Mouse (Mus musculus): ENCODE results near the gene Gm20708.
"Not testable (repeated sequence)": the region's sequence is repeated elsewhere in the genome, so short reads cannot be mapped to it uniquely, and the experiment has no call there.

Gene Gm20708

DNA sequence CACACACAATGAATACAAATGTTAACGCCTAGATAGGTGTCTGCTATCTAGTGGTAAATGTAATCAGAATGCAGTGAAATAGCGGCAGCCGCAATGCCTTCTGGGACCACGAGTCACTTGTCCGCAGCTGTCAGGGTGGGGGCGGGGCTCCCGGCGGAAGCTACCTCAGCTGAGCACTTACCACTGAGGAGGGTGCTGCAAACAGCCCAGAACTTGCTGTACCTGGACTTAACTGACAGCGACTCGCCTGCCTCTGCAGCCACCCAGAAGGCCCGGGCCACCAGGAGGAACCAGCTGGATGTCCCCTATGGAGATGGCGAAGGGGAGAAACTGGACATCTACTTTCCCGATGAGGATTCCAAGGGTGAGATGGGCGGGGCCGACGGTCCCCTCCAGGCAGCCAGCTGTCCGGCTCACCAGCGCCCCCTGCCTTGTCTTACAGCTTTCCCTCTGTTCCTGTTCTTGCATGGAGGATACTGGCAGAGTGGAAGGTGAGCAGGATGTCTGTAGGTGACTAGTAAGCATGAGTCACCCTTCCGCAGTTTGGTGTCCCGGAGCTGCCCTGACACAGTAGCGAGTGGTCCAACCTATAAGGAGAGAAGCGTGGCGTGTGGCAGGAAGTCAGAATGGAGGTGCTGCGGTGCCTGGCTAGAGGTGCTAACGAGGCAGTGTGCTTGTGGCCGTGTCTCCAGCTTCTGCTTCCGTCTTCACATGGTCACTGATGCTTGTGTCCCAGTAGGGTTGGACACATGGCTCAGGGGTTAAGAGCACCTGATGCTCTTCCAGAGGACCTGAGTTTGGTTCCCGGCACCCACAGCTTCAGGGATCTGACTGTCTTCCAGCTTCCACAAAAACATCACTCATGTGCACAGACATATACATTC is 22.9 kb downstream of the Gm20708 start:
- peak; percentile 90 for DNase-seq (ENCODE audit: low spot score)

DNA sequence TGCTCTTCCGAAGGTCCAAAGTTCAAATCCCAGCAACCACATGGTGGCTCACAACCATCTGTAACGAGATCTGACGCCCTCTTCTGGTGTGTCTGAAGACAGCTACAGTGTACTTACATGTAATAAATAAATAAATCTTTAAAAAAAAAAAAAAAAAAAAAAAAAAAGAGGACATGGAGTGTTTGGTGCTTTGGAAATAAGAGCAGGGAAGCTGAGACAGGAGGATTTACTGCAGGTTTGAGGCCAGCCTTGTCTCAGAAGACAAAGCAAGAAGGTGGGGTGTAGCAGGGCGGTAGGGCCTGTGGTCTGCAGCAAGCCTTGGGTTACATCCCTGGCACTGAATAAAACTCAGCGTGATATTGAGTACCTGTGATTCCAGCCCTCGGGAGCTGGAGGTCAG is 24.0 kb downstream of the Gm20708 start:
- DNase-seq (ENCODE audit: low spot score), result not testable (repeated sequence)

DNA sequence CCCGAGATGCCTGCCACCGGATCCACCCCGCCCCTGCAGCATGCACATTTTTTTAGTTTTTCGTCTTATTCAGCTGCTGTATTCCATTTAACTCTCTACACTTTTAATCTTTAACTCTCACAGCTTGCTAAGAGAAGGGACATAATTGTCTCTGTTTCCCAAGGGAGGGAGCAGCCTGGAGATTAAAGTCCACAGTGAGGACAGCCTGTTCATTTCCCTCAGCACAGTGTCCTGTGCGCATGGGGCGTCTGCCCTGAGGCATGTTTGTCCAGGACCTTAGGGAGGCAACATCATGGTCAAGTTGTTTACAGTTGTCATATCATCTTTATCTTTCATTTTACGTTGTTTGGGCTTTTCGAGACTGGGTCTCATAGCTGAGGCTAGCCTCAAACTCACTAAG is 24.6 kb downstream of the Gm20708 start:
- DNase-seq (ENCODE audit: low spot score), result no peak

DNA sequence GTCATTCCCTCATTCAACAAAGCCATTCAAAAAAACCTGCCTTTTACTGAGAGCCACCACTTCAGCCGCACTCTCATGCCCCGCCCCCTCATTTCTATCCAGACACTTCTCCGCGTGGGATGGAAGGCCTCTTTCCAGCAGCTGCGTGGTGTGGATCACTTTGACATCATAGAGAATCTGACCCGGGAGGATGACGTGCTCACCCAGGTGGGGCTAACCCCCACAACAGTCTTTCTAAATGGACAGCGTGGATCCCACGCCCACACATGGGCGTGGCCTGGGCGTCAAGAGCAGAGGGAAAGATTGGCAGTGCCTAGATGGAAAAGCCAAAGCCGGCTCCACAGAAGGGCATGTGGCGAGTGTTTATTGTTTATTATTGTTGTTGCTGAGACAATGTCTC is 26.8 kb downstream of the Gm20708 start:
- peak; percentile 30 for DNase-seq (ENCODE audit: low spot score)

DNA sequence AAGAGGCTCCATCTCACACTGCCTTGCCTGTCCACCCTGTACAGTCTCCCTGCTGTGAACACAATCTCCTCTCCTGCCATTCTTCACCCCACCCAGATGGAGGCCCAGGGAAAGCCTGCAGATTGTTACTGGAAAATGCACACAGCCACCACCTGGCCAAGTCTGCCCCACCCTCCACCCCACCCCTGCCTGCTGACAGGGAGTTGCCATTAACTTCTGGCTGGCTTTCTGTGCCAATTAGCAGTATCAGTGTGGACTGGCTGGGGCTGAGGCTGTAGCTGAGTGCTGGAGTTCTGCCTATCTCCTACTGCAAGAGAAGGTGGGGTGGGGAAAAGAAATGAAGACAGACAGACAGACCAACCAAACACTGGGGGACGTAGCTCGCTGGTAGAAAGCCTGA is 29.1 kb downstream of the Gm20708 start:
- no peak for DNase-seq (ENCODE audit: low spot score)

DNA sequence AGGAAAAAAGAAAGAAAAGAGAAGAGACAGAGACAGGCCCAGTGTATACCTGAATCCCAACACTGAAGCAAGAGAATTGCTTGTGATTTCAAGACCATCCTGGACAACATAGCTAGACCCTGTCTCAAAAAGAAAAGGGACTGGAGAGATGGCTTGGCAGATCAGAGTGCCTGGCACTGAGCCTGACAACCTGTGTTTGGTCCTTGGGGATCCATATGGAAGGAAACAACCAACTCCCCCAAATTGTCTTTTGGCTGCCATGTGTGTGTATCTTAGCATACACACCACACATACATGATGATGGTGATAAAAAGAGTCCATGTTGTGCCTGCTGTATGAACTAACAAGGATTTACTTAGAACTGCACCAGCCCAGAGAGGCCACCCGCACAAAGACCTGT is 29.6 kb downstream of the Gm20708 start:
- no peak for DNase-seq (ENCODE audit: low spot score)

DNA sequence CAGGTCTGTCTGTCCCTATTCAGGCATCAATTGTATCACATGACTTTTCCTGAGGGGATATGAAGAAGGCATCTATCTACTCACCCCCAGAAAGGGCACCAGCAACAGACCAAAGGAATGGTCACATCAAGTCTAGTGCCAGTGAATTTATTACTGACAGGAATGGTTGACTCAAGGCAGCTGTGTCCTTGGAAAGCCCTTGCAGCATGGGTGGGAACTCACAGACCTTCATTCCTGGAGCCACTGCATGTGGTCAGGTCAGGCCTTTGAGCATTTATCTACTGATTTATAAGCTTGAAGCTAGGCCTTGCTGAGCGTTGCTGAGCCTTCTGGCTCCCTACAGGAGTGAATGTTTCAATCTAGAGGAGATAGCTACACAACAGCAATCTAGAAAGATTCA is 31.4 kb downstream of the Gm20708 start:
- DNase-seq (ENCODE audit: low spot score), result no peak

DNA sequence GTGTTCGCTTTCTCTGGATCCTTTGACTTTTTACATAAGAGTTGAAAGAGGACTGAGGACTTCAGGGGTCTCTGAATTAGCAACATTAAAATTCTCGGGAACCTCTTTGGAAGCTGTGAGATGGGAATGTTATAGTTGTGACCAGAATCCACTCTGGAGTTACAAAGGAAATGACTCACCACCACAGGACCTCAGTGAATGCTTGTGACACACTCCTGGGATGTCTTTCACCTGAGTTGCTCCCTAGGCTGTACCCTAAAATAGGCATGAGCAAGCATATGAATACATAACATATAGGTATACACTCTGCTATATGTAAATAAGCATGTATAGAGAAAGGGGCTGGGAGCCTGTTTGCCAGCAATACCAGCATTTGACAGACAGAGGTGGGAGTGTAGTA is 34.0 kb downstream of the Gm20708 start:
- DNase-seq (ENCODE audit: low spot score), result no peak

DNA sequence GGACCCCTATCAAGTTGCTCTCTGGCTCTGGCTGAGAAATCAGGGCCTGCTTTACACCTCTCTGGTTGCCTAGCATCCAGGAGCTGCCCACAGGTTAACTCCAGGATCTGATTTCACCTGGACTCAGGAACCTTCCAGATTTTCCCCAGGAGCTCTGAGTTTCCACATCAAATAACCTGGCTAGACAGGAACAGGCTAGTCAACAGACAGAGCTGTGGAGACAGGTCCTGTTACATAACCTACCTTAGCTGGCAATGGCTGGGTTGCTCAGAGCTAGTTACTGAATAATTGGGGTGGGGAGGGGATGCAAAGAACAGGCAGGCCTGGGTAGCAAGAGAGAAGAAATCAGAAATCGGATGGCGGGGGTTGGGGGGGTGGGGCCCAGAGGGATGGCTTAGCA is 35.5 kb downstream of the Gm20708 start:
- DNase-seq (ENCODE audit: low spot score), result no peak

DNA sequence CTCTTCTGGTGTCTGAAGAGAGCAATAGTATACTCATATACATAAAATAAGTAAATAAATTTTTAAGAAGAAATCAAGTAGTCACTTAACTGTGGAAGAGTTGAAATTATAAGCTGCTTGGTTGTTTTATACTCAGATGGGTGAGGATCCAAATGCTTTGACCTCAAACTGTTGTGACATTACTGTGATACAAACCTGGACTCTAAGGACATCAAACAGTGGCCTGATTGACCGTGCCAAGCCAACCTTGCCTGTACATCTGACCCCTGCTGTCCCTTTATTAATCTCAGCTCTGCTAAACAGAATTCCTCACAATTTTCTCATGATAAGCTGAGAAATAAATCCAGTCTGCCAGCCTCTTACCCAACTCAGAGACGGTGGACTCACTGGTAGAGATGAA is 36.2 kb downstream of the Gm20708 start:
- no peak for DNase-seq (ENCODE audit: low spot score)

DNA sequence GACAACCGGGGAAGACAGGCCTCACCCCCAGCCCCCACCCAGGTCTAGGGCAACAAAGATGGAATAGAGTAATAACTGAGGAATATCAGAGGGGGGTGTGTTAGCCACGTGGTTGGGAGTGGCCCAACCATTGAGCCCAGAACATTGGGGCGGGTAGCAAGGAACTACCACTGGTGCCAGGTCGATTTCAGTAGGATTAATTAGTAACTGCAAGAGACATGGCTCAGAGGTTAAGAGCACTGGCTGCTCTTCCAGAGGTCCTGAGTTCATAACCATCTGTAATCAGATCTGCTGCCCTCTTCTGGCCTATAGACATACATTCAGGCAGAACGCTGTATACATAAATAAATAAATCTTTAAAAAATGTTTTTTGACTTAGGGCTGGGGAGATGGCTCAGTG is 37.2 kb downstream of the Gm20708 start:
- DNase-seq (ENCODE audit: low spot score), result no peak

DNA sequence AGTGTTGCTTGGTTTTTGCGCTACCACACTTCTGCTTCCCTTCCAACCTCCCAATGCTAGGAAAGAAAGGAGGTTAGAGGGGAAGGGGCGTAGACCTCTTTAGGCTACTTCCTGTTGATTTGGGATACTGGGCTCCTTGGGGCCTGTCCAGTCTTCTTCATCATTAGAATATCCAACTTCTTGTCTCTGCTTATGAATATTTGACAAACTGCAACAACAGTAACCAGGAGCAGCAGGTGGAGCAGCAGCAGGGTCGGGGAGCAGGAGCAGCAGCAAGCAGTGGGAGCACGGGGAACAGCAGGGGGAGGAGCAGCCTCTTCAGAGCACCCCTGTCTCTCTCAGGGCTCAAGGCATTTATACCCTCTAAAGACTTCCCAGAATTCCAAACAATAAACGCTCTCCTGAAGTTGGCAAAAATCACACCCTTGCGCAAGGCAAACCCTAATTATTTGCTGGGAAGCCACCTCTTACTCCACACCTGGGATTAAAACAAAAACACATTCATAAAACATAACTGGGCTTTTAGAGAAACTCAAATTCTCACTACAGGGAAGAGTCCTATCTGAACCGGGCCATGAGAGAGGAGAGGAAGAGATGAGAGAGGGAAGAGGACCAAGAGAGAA is 38.2 kb downstream of the Gm20708 start:
- no peak for DNase-seq (ENCODE audit: low spot score)

DNA sequence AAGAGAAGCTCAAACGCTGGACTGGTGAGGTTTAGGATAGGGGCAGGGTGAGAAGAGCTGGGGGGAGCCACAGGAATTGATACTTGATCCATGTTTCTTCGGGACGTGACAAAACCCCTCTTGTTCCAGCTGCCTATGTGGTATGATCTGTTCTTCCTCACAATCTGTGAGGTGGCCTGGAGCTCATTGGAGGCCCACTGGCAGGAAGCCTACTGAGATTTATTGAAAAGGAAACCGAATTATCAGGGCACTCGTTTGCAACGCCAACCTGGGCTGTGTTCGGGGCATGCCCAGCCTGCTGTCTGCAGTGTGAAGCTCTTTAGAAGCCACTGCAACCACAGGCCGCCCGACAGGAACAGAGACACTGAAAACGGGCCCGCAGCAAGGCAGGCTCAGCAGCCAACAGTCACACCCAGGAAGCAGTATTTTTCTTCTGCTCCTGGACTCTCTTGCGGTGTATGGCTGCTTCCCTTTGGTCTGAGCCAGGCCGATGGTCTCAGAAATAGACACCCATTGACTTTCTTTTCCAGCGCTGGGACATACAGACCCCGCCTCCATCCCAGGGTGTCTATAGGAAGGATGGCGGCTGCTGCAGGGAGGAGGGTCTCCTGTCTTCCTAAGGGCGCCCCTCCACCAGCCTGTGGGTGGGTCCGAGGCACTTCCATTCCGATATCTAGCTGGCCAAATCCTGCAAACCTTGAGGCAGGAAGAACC is 39.0 kb downstream of the Gm20708 start:
- no peak for DNase-seq (ENCODE audit: low spot score)

DNA sequence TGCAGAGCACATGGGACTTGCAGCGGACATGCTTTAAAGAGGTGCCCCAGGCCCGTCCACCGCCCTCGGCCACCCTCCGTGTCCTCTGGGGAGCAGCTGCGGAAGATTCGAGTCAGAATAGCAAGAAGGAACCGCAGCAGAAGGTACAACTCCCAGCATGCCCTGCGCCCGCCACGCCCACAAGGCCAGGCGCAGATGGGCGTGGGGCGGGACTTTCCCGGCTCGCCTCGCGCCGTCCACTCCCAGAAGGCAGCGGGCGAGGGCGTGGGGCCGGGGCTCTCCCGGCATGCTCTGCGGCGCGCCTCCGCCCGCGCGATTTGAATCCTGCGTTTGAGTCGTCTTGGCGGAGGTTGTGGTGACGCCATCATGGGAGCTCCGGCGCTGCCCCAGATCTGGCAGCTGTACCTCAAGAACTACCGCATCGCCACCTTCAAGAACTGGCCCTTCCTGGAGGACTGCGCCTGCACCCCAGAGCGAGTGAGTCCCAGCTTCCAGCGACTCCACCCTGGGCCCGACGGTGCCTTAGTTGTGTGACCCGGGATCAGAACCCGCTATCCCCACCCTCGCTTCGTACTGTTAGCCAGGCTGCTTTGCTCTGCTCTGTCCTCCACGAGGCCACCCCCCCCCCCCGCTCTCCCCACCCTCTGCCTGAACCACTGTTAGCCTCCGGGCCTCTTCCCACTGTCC is 39.7 kb downstream of the Gm20708 start, which contains the start of gene Birc5:
Gene Birc5, plus strand, starts transcription at position 267 of the 687 bp plus-strand sequence.
- peak; percentile 98 for DNase-seq (ENCODE audit: low spot score)

DNA sequence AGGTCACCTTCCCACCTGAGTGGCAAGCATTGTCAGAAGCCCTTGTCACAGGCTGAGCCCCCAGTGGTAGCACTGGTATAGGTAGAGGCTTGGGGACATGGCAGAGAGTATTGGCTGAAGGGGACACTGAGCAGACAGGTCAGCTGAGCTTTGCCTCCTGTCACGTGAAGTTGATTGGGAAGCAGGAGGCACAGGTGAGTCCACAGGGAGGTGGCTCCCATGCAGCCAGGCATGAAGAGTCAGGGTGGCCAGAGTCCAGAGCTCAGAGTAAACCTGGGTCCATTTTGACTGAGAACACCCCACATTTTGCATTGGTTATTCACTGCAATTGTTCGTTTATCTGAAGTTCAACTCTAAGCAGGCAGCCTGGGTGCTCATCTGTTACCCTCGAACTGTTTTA is 43.4 kb downstream of the Gm20708 start:
- no peak for DNase-seq (ENCODE audit: low spot score)

DNA sequence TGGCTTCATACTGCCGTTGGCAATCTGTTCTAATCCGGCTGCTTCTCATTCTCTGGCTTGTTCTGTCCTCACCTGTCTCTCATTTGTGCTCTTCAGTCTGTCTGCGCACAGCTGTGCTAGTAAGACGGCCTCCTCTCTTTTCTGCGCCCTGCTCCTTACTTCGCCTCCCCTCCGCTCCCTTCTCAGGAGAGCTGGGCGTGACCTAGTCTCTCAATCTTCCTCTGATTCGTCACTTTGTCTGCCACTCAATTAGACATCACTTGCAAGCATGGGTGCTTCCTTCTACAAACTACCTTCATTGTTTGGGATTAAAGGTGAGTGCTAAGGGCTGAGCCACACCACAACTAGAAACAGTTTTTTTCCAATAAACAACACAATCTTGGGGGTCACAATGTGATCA is 44.8 kb downstream of the Gm20708 start:
- no peak for DNase-seq (ENCODE audit: low spot score)

DNA sequence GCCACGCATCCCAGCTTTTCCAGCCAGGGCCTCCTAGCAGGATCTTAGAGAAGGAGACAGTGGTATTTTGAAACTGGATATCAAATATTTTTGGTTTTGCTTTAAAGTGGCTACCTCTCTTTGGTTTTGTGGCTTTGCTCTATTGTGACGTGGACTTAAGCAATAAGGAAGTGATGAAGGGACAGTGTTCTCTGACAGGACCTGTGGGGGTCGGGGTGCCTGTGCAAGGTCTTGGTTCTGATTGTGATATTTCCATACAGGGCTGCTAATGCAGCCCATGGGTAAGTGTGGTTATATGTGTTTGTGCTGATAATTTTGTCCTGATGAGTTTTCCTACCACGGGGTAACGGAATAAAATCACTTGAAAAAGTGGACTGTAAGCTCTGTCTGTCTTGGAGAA is 45.9 kb downstream of the Gm20708 start:
- DNase-seq (ENCODE audit: low spot score), result no peak

DNA sequence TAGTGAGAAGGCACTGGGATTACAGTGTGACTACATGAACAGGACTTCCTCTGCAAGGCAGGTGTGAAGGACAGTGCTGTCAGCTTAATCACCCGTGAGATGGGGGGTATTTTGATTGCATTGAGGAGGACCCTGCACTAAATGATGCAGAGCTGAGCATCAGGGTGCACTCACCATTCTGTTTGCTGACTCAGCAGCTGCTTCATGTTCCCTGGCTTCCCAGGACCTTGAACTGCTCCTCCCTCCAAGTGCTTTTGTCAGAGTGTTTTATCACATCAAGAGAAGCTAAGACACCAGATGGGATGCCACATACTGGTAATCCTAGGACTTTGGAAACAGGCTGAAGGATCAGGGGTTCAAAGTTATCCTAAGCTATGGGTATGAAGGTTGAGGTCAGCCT is 46.5 kb downstream of the Gm20708 start:
- DNase-seq (ENCODE audit: low spot score), result no peak

DNA sequence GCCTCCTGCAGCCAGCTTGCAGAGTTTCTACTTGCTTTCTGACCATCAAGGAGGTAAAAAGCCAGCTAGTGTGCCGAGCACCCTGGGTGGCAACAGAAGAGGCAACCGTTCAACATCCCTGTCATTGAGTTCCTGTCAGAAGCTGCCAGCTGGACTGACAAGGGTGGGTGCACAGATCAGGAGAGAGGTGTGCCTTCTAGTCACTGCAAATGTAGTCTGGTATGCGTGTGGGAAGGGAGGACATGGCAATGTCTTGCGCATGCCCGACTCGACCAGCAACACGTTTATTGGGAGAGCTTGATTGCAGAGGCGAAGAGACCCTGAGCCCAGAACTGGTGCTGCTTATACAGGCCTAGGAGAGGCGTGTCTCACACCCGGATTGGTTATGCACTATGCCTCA is 48.0 kb downstream of the Gm20708 start:
- no peak for DNase-seq (ENCODE audit: low spot score)

DNA sequence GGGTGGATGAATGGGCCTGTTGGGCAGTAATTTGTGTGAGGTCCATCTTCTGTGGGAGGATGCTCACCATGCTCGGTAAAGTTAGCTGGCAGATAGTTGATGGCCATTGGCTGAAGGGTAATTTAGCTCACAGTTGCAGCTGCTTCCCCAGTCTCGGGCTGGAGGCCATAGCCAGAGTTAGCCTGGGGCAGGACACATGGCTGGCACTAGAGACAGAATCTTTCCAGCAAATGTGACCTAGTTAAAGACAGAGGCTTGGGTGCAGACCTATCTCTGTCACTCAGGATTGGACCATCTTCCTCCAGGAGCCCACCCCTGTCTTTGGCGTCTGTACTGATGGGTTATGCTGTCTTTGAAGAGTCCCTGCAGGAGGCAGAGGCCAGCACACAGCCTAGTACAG is 48.9 kb downstream of the Gm20708 start:
- DNase-seq (ENCODE audit: low spot score), result no peak

DNA sequence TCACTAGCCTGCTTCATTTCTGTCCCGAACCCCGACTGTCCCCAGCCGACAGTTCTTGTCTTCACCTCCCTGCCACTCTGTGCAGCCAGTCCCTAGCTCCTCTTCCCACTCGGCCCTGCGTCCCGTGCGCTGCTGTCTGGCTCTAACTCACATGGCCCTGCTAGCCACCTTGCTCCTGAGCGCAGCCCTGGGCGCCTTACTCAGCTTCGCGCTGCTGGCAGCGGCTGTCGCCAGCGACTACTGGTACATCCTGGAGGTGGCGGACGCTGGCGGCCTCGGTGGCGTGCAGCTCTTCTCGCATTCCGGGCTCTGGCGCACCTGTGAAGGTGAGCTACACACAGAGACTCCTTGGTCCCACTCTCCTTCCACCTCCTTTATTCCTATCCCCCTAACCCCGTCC is 51.1 kb downstream of the Gm20708 start, which contains the start of gene Tmem235:
Gene Tmem235, plus strand, starts transcription at position 152 of the 400 bp plus-strand sequence.
- DNase-seq (ENCODE audit: low spot score), result peak; percentile 33

DNA sequence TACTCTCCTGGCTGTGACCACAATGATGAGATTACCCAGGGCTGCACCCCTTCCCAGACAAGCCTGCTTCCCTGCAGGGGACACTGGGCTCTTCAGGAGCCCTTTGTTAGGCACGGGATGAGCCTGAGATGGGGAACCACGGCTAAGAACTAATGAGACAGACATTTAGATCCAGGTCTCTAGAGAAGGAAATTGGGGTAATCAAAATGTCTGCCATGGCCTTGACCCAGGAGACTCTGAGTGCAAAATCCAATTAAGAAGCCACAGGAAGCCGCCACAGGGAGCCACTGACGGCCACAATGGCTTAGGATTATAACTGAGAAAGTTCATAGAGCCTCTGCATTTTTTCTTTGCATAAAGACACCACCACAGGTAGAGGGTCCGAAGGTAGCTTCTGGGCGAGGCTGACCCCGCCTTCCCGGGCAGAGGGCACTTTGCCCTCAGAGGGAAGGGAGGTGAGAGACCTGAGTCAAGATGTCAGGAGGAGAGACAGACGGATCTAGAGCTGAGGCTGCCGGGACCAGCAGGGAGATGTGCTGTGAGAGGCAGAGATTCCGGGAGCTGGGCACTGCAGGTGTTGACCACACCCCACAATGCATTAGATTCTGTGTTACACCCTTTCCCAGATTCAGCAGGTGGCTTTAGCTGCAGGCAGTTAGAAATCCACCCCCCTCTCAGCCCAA is 53.8 kb downstream of the Gm20708 start:
- no peak for DNase-seq (ENCODE audit: low spot score)
